Mouse (Mus musculus): ENCODE data around the gene Kit.

DNA sequence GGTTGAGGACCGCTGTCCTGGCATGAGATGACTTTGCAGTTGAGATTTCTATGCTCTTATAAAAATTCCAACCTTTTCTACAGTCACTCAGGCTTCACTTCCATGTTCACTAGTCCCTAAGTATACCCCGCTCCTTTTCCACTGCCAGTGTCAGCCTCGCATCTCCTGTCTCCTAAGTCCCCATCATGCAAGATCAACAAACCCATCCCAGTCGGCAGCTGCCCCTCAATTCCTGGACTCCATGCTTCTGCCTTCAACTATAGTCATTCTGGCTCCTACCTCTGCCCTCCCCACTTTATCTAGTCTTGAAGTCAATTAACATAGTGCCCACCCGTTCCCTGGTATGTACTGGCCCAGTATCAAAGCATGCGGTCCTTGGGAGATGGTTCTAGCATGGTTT lies 83.9 kb downstream of the Kit start:
- TF ChIP-seq CTCF (IDR thresholded peaks at IDR 0.05; ENCODE audit: low read depth) (no peak), EP300 (IDR thresholded peaks at IDR 0.05; ENCODE audit: low read depth) (no peak)

All from liver, embryonic 14.5 days (tissue).